Mouse (Mus musculus) 3T3-L1 (cell line): Measurements from ENCODE around the gene Arpc2.

Experiments
- DNase-seq: peaks from one replicate; pipeline ENCODE4 v3.0.0-alpha.2; 2015; ENCODE audit warnings: low read depth, low spot score

Gene Arpc2

DNA sequence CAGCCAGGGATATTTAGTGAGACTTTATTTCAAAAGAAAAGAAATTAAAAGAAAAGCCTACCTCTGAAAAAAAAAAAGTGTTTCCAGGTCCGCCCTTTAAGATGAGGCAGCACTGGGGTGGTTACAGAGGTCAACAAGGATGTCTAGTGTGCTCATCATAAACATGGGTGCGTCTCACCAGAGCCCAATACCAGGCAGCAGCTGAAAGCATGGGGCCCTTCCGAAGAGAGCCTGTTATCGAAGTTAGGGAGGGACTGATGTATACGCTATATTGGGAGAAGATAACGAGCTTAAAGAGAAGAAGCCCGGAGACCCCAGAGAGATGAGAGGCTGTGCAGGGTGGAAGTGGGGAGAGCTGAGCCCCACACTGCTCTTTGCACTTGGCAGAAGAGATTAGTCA lies 3.3 kb downstream of the Arpc2 start:
- no peak for DNase-seq

DNA sequence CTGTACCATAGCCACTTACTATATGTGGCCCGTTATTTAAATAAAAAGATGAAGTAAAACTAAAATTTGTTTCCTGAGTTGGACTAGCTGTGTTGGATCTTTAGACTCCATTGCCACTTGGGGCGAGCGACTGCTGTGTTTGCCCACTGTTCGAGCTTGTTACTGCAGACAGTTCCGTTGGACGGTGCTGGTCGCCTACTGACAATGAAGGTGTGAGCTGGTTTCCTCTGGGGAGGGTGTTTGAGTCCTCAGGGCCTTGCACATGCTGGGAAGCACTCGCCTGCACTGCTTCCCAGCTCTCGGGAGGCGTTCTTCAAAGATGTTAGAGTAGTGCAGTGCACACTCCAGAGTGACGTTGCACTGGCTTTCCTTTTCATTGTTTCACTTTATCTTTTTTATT lies 3.7 kb downstream of the Arpc2 start:
- no peak for DNase-seq

DNA sequence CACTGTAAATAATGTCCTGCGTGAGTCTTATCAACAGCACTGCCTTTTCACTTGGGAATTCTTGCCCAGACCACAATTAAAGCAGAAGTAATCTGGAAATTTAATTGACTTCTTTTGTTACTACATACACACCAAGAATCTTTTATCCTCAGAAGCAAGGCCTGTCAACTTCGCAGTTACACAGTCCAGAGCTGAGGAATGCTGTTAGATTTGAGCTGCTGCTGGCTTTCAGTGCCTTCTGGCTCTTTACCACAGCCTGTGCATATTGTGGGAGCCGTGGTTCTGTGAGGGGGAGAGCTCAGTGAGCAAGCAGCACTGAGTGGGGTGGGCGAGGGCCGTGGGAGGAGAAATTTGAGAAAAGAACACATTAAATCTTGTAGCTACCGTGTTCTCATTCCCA lies 4.4 kb downstream of the Arpc2 start:
- DNase-seq, result peak; percentile 52

DNA sequence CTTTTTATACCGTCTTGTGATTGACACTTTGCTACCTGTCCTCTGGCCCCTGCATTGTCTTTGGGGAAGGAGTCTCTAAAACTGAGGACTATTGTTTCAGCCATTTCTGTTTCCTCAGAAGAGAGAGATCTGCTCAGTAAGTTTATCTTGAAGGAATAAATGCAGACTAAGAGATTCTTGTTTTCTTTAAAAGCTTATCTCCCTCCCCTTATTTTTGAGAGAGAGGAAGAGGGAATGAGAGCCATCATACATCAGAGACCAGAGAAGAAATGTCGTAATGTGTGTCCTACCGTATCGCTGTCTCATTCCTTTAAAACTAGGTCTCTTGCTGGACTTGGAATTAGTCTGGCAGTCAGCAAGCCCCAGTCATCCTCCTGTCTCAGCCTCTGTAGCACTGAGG lies 4.9 kb downstream of the Arpc2 start:
- DNase-seq, result no peak

DNA sequence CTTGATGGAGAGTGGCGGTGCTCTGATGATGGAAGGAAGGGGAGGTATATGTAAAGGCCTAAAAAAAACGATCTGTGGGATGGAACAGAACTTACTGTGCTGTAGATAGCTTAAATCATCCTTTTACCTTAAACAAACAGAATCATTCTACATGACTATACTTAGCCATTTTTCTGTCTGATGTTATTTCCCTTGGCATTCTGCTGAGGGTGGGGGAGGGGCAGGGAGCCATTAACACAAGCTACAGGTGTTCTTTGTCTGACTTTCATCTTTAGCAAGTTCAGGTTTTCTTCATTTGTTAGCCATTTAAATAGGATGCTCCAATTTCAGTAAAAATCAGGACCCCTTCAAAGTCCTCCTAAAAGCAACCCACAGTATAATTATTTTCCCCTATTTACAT lies 9.6 kb downstream of the Arpc2 start:
- DNase-seq, result no peak

DNA sequence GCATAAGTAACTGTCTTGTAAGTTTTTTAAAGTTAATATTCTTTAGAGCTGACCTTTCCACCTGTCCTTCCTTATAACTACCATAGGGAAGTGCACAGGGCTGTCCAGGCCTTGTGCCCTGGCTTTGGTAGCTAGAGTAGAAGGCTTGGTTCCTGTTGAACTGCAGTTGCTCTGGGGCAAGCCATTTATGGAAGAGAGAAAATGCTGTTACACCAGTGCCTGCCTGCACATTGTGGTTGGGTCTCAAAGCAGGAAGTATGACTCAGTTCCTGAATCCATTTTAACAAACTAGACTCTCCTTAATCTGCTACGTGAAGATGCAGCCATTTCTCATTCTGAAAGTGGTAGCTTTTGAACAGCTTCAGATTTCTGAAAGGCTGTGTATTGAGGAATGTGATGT lies 12.9 kb downstream of the Arpc2 start:
- peak; percentile 72 for DNase-seq

DNA sequence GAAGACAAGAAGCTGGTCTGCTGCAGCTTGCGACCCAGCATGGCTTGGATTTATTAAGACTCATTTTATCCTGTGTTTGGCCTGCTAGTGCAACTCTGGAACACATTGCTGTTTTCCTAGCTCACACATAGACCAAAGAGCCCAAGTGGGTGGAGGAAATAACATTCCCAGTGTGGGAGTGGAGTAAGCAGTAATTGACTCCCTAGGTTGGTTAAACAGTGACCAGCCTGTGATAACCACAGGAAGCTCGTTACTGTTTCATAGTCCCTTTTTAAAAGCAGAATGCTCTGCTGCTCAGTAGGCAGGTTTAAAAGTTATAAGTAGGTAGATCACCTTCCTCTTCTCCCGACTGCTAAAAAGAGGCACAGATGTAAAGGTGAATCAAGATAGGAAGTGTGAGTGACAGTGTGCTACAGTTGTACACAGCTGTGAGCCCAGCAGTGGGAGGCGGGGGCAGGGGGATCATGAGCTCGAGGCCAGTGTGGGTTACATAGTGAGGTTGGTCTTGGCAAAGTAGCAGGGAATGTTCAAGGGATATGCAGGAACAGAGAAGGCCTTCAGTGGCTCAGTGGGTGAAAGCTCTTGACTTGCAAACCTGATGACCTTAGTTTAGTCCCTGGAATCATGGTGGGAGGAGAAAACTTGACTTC lies 13.6 kb downstream of the Arpc2 start:
- no peak for DNase-seq

DNA sequence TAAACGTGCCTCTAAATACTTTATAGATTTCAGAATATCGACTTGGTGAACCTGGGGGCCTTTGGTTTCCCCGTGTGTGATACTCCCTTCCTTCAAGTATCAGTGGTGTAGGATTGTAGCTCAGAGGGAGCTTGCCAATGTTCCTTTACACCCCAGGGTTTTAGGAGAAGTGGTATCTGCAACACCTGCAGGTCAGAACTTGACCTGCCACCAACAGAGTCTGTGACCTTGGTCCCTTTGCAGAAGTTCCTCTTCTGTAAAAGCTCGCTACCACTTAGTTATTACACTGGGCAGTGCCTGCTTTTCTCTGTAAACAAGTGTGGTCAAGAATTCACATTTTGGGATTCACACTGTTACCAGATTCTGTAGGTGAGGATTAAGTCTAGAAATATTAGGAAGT lies 14.2 kb downstream of the Arpc2 start:
- DNase-seq, result no peak

DNA sequence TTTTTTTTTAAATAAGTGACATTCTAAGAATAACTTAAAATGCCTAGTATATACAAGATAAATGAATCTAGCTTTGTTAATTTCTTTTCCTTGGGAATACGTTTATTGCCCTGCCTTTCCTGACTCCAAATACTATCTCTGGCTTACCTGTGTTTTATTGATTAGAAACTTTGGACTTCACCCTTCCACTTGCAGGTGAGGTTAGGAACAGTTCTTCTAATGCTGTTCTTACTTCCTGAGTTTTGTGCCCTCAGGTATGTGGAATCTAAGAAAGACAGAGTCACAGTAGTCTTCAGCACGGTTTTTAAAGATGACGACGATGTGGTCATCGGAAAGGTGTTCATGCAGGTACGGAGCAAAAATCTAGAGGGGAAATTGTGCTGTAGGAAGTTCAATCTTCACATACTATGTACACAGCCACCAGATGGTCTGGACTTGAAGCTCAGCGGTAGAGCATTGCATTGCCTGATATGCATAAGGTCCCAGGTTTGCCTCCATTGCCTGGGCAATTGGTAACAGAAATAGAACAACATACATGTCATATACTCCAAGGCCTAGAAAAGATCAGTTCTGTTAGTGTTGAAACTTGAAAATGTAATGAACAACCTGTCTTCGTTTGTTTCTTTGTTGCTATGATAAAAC lies 19.9 kb downstream of the Arpc2 start:
- DNase-seq, result no peak

DNA sequence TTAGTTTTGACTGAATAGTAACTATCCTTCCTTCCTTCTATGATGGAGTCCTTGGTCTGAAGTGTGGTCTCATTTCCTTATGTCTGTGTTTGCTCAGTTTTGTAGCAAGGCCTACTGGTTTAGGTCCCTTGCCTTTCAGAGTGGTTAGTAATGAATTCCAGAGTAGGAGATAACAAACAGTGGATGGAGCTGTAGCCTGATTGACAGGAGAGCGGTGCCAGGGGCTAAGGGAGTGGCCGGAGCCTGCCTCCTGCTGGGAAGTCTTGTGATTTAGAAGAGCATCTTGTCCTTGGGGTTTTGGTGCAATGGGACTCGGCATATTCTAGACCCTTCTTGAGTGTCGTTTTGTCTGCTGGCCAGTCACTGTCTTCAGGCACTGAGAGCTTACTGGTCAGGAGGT lies 20.9 kb downstream of the Arpc2 start:
- no peak for DNase-seq

DNA sequence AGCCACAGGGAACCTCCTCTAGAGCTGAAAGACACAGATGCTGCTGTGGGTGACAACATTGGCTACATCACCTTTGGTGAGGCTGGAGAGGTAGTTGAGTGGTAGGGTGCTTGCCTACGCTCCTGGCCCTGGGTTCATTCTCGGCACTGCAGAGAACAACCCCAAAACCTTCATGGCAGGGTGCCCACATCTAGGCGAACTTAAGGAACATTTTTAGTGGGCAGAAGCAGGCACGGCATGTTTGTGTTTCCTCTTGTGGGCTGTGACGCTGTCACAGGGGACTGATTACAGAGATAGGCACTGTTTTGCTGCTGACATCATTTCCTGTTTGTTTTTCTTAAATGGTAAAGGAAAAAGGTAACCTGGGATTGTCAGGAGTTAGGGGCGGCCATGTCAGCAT lies 26.6 kb downstream of the Arpc2 start:
- DNase-seq, result no peak

DNA sequence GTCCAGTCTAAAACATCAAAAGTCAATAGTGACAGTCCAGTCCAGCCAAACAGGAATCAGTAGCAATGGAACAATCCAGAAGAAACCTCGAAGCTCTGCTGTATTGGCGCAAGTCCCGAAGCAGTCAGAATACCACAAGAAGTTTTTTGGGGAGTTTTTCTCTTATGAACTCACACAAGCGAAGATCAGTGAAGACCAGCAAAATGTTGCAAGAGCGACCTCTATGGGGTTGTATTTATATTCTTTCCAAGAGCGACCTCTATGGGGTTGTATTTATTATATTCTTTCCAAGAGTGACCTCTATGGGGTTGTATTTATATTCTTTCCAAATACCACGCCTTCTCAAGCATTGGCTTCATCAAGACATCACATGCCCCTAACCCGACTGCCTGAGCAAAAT lies 32.9 kb downstream of the Arpc2 start:
- peak; percentile 31 for DNase-seq

DNA sequence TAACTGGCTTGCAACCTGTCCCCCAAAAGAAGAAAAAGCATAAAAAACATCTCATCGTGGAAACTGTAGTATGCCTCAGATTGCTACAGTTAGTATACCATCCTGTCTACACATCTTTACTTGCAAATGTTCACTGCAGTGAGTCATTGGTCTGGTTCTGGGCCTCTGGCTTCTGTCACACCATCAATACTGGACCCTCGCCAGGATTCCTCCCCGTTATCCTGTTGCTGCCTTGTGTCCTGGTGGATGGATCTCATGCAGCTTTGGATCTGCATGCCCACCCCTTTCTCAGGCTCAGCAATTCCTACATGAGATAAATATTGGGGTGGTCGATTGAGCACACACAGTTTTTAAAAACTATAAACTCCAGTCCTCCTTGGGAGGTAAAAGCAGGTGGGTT lies 35.8 kb downstream of the Arpc2 start:
- DNase-seq, result peak; percentile 75

DNA sequence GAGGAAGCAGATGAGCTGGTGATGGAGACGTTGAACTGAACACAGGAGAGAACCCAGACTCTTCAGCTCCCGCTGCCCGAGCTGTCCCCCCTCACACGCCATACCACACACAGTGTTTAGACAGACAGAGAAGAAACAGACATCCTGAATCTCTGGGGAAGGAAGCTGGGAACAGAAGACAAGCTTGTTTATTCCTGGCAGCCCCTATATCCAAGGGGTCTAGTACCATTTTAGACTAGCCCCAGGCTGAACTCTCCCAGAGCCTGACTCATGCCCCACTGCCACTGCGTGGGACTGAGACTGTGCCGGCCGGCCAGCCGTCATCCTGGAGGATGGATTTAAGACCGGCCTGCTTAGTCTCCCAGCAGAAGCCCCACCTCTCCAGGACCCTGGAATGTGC lies 39.1 kb downstream of the Arpc2 start:
- DNase-seq, result peak; percentile 43

DNA sequence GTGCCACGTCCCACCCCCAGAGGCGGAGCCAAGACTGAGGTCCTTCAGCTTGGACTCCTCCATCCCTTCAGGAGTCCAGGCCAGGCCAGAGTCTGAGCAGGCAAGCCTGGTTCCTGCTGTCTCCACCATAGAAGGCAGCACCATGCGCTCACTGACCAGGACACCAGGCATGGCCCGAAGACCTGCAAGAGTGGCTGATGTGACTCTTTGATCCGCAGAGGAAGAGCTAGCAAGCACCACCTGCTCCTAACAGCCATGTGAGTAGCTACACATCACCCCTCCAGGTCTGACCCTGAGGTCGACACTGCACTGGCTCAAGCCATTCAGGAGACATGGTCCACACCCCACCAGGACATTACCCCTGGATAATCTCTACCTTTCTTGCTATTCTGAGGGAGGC lies 41.2 kb downstream of the Arpc2 start:
- DNase-seq, result no peak

DNA sequence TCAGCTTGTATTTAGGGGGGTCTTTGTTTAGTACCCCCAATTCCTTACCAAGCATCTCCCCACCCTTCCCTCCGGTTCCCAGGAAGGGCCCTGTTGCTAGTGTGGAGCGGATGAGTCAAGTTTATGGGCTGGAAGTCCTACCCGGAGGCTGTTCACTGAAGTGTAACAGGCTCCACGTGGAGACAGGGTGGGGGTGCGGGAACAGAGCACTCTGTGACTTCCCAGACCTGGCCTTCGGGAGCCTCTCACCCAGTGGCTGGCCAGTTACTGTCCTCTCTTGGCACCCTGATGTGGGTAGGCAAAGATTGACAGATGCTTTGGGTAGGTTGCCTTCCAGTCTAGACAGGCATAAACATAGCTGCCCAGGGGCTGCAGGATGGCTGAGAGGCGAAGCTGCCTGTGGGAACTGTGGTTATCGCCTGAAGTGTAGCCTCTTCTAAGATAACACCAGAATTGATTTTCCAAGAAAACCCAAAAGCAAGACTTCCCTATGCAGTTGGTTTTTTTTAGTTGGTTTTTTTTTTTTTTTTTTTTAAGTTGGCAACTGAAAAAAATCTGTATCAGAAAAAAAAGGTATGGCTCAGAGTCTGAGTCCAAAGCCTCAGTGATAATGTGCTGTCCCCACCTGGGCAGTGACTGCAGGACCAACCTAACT lies 42.1 kb downstream of the Arpc2 start:
- no peak for DNase-seq

DNA sequence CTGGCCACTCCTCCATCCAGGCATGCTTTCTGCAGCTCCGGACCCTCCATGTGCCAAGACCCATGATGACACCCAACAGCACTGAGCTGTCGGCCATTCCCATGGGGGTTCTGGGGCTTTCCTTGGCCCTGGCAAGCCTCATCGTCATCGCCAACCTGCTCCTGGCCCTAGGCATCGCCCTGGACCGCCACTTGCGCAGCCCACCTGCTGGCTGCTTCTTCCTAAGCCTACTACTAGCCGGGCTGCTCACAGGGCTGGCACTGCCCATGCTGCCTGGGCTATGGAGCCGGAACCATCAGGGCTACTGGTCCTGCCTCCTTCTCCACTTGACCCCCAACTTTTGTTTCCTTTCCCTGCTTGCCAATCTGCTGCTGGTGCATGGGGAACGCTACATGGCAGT lies 42.7 kb downstream of the Arpc2 start, which contains the start of gene Gpbar1:
Gpbar1 (plus strand) TSS at position 13 of the 400 bp plus-strand sequence.
- DNase-seq, result no peak

DNA sequence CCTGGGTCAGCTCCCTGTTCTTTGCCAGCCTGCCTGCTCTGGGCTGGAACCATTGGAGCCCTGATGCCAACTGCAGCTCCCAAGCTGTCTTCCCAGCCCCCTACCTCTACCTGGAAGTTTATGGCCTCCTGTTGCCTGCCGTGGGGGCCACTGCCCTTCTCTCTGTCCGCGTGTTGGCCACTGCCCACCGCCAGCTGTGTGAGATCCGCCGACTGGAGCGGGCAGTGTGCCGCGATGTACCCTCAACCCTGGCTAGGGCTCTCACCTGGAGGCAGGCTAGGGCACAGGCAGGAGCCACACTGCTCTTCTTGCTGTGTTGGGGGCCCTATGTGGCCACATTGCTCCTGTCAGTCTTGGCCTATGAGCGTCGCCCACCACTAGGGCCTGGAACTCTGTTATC lies 43.1 kb downstream of the Arpc2 start:
- DNase-seq, result no peak

DNA sequence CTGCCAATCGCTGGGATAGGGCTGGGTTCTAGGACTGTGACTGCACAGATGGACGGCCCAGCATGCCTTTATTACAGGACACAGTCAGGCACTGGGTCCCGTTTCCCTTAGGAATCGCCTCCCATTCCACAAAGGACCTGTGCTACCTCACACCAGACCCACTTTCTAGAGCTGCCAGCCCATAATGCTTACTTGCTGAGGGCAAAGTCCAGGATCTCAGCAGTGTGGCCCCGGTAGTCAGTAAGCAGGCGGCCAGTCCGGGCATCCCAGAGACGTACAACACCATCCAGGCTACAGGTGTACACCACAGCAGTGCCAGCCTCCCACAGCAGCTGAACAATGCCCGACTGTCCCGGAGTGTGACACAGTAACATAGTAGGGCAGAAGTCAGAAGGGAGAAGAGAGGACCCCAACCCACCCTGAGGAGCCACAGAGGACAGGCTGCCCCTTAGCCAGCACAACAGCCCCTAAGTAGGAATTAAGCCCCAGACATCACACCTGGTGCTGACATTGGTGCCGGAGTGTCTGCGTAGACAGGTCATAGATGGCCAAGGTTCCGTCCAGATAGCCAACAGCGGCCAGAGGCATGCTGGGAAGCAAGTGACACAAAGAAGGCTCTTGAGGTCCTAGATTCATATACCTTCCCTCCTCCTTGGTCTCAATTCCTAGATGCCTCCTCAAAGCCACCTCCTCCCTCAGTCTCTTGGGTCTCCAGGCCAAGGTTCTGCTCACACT lies 44.9 kb downstream of the Arpc2 start:
- no peak for DNase-seq

DNA sequence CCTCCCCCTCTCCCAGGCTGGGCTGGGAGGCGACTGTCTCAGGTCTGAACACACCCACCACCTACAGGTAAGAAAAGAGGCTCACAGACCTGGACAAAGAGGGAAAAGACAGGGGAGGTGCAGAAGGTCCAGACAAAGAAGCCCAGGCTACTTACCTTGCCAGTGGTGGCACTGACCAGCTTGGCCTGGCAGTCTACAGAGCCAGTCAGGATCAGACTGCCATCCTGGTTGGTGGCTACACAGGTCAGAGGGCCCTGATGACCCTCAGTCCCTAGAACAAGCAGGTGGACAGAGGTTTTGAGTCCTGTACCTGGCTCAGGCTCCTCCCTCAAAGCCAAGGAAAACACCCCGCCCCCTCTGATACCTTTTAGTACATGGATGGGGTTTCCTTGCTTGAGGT lies 45.5 kb downstream of the Arpc2 start:
- DNase-seq, result no peak

DNA sequence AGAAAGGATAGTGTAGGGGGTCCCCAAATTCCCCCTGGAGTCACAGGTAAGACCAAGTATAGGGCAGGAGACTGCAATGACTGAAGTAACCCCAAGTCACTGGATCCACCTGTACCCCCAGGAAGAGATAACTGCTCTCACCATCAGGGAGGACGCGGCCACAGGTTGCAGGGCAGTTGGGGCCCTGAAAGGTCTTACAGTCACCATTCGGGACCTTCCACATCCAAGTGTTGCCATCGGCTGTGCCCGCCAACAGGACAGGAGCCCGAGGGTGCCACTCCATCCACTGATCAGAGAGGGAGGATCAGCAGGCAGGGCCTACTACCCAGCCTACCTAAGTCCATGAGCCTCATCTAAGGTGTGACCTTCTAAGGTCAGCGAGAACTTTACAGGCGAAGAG lies 46.0 kb downstream of the Arpc2 start:
- no peak for DNase-seq

DNA sequence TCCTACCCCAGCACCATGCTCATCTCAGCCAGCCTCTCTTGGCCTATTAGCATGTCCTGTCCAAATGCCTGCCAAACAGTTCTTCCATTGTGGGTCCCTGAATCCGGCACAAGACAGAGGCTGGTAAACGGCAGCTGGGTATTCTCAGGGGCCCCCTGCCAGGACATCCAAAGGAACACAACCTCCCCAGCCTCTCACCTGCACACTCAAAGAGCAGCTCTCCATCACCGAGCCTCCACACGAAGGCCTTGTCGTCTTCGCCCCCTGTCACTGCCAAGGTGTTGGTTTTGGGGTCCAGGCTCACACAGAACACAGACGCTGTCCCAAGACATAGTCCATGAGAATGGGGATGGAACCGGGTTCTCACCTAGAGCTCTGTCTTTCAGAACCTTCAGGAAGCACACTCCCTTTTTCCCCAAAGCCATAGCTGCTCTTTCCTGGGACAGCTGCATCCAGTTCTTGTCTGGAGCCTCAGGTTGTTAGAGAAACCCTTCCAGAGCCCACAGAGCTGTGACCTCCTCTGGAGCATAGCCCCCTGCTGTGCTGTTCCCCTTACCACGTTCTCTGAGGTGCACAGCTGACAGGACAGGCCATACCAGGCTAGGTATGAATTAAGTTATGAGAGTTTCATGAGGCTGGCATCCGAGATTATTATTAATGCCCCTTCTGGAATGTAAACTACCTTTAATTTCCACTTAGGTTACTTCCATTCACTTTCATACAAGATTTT lies 47.2 kb downstream of the Arpc2 start:
- DNase-seq, result no peak
